Mouse (Mus musculus) embryonic facial prominence, embryonic 13.5 days (tissue): ENCODE results near the gene Ggt7. TPM values are rescaled to one million over a fixed set of nuclear protein-coding genes. Genes with fewer than 3 reads are reported as not detected.

Source experiments
- ATAC-seq: fragments of 200-750 bp; cut with Nextera tagmentation; 2 replicates; pipeline ENCODE4 v1.8.0; 2017; ENCODE audit warnings: low read depth; ENCODE audit not compliant: insufficient number of reproducible peaks, insufficient read depth, low FRiP score, low TSS enrichment
- H3K27ac ChIP-seq: fragments of 300-500 bp; sonication (generic); 2 replicates; pipeline ENCODE4 v1.5.1; 2015; ENCODE audit warnings: moderate library complexity, mild to moderate bottlenecking, inconsistent platforms
- H3K27me3 ChIP-seq: fragments of 300-500 bp; sonication (generic); 2 replicates; pipeline ENCODE4 v1.6.1; 2015; ENCODE audit warnings: mild to moderate bottlenecking, inconsistent platforms
- H3K36me3 ChIP-seq: fragments of 300-500 bp; sonication (generic); 2 replicates; pipeline ENCODE4 v1.6.1; 2015; ENCODE audit warnings: mild to moderate bottlenecking, inconsistent platforms
- H3K4me1 ChIP-seq: fragments of 300-500 bp; sonication (generic); 2 replicates; pipeline ENCODE4 v1.6.1; 2015; ENCODE audit warnings: inconsistent platforms
- H3K4me2 ChIP-seq: fragments of 300-500 bp; sonication (generic); 2 replicates; pipeline ENCODE4 v1.6.1; 2015; ENCODE audit warnings: moderate library complexity, mild to moderate bottlenecking, inconsistent platforms
- H3K4me3 ChIP-seq: fragments of 300-500 bp; sonication (generic); 2 replicates; pipeline ENCODE4 v1.5.1; 2015; ENCODE audit warnings: mild to moderate bottlenecking, inconsistent platforms
- H3K9ac ChIP-seq: fragments of 300-500 bp; sonication (generic); 2 replicates; pipeline ENCODE4 v1.6.1; 2015; ENCODE audit warnings: mild to moderate bottlenecking, inconsistent platforms
- H3K9me3 ChIP-seq: fragments of 300-500 bp; sonication (generic); 2 replicates; pipeline ENCODE4 v1.6.1; 2016; ENCODE audit warnings: inconsistent platforms
- WGBS: fragments of 180-500 bp; shearing (Covaris S2); methylation state at CpG from one replicate; pipeline ENCODE4 v1.1.7; 2015; ENCODE audit warnings: mixed read lengths; 5-methylcytosine and 5-hydroxymethylcytosine counted together
- polyA plus RNA-seq: library from polyadenylated mRNA; unstranded; fragments of >200 nt; fragmentation: Nextera tagmentation; extraction: Ambion mirVana; gene quantifications from 2 replicates; pipeline ENCODE4 v1.2.1, GENCODE M21; 2015

Gene Ggt7
- polyA plus RNA-seq, 1 experiment from 2014 or later: 14.3 TPM

DNA sequence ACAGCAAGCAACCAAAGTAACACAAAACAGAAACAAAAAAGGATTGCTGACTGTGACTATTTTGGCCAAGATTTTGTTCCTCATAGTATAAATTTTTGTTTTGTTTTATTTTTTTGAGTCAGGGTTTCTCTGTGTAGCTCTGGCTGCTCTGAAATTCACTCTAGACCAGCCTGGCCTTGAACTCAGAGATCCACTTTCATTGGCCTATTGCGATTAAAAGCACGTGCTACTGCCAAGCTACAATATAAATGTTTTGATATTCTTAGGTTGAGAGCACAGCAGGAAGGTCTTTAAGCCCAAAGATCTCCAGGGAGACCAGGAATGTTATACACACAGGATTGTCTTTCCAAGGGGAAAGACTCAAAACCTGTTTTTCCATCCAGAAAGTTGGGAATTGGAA is 74.6 kb downstream of the Ggt7 start:
- WGBS: 55% methylated on average over 2 of the region's 2 CpGs

DNA sequence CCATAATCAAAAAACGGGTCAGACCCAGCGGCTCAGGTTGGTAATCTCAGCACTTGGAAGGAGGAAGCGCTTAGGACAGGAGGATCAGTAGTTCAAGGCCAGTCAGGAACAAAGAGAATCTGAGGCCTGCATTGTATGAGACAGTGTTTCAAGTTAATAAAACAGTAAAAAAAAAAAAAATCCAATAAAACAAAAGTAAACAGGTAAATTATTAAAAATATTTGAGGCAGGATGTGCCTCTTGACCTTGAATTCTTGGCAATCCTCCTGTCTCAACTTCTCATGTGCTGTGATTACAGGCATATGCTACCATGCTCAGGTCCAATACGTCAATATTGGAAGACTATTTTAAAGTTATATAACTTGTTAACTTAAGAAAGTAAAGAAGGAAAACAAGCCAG is 75.1 kb downstream of the Ggt7 start:
- WGBS: 69% methylated on average over 4 of the region's 4 CpGs
- Histone ChIP-seq H3K27me3 (no peaks in the 10 kb centered on the region), H3K27ac (no peak overlapping the region), H3K4me1 (0 out of 2 replicates have a peak, but pooled peaks cover 4% of the 10 kb centered on the region), H3K9ac (no peak overlapping the region), H3K36me3 (no peaks in the 10 kb centered on the region; the same call in 1 of the 2 replicates), H3K9me3 (no peaks in the 10 kb centered on the region), H3K4me2 (no peak overlapping the region), H3K4me3 (no peak overlapping the region)
- ATAC-seq: no peak

More for the DNA sequence above, 74.6 kb downstream of the Ggt7 start:
- Histone ChIP-seq H3K4me1 (0 out of 2 replicates have a peak, but pooled peaks cover 4% of the 10 kb centered on the region), H3K4me3 (no peak overlapping the region), H3K27ac (no peak overlapping the region), H3K27me3 (no peaks in the 10 kb centered on the region), H3K4me2 (no peak overlapping the region), H3K36me3 (no peaks in the 10 kb centered on the region; the same call in 1 of the 2 replicates), H3K9ac (no peak overlapping the region), H3K9me3 (no peaks in the 10 kb centered on the region)
- no peak for ATAC-seq

Other genes with a start within 250 kb of the Ggt7 start
- gene Map1lc3a, start 241.9 kb downstream of the Ggt7 start, polyA plus RNA-seq: 212 and 239 TPM in 2 replicates
- gene Pigu, start 160.8 kb downstream of the Ggt7 start, polyA plus RNA-seq: 48.0 and 49.1 TPM in 2 replicates
- gene Trp53inp2, start 137.2 kb downstream of the Ggt7 start, polyA plus RNA-seq: 18.0 and 20.0 TPM in 2 replicates
- 24.5 and 27.2 TPM in 2 replicates for gene Ncoa6, start 44.3 kb downstream of the Ggt7 start, polyA plus RNA-seq
- gene Acss2, start 289 bp downstream of the Ggt7 start, polyA plus RNA-seq: 12.2 and 13.1 TPM in 2 replicates
- gene Gss, start 74.6 kb upstream of the Ggt7 start, polyA plus RNA-seq: 32.2 and 35.5 TPM in 2 replicates
- 0.28 and 0.55 TPM in 2 replicates for gene Myh7b, start 93.0 kb upstream of the Ggt7 start, polyA plus RNA-seq
- gene Trpc4ap, start 174.1 kb upstream of the Ggt7 start, polyA plus RNA-seq: 137 and 142 TPM in 2 replicates
- gene Edem2, start 211.2 kb upstream of the Ggt7 start, polyA plus RNA-seq: 27.5 and 32.5 TPM in 2 replicates
- gene Gm17581, start 217.6 kb upstream of the Ggt7 start, polyA plus RNA-seq: not detected in 2 replicates
- gene Procr, start 232.9 kb upstream of the Ggt7 start, polyA plus RNA-seq: 4.9 and 7.0 TPM in 2 replicates